Mouse (Mus musculus) intestine, embryonic 16.5 days (tissue): ENCODE measurements at regions not wholly inside any gene's neighbourhood (a gene's known extent, or its start where the extent isn't known, plus 50 kb on each side); places are given as distances from the start of the nearest gene placed in this dataset.
A peak's percentile ranks its signal among the peaks of the same experiment; 100 is the strongest.

Experiments
- ATAC-seq: fragments of 200-750 bp; cut with Nextera tagmentation; 2 replicates; pipeline ENCODE4 v1.8.0; 2017; ENCODE audit warnings: moderate TSS enrichment, moderate library complexity
- H3K27ac ChIP-seq: fragments of 300-500 bp; sonication (generic); 2 replicates; pipeline ENCODE4 v1.5.1; 2014; ENCODE audit warnings: mild to moderate bottlenecking, low read length
- H3K27me3 ChIP-seq: fragments of 300-500 bp; sonication (generic); replicated peaks from 2 replicates; pipeline ENCODE4 v1.6.1; 2014; ENCODE audit warnings: low read length, control low read depth, mixed read lengths; ENCODE audit not compliant: control insufficient read depth, insufficient read depth
- H3K36me3 ChIP-seq: fragments of 300-500 bp; sonication (generic); 2 replicates; pipeline ENCODE4 v1.6.1; 2014; ENCODE audit warnings: low read length, control low read depth; ENCODE audit not compliant: control insufficient read depth, insufficient read depth
- H3K4me1 ChIP-seq: fragments of 300-500 bp; sonication (generic); 2 replicates; pipeline ENCODE4 v1.6.1; 2014; ENCODE audit warnings: low read length, control low read depth, mixed read lengths; ENCODE audit not compliant: control insufficient read depth, insufficient read depth
- H3K4me2 ChIP-seq: fragments of 300-500 bp; sonication (generic); 2 replicates; pipeline ENCODE4 v1.6.1; 2014; ENCODE audit warnings: low read depth, low read length, control low read depth
- H3K4me3 ChIP-seq: fragments of 300-500 bp; sonication (generic); 2 replicates; pipeline ENCODE4 v1.5.1; 2014; ENCODE audit warnings: mild to moderate bottlenecking, low read length
- H3K9ac ChIP-seq: fragments of 300-500 bp; sonication (generic); 2 replicates; pipeline ENCODE4 v1.6.1; 2014; ENCODE audit warnings: low read depth, low read length
- H3K9me3 ChIP-seq: fragments of 300-500 bp; sonication (generic); 2 replicates; pipeline ENCODE4 v1.6.1; 2016; ENCODE audit warnings: low read length, control low read depth; ENCODE audit not compliant: control insufficient read depth
- WGBS: fragments of 180-500 bp; shearing (Covaris S2); extraction: QIAGEN DNeasy Blood & Tissue Kit; methylation state at CpG from one replicate; pipeline ENCODE4 v1.1.7; 2014; 5-methylcytosine and 5-hydroxymethylcytosine counted together

- H3K36me3 ChIP-seq, result no peaks in the 10 kb centered on the region
- H3K4me3 ChIP-seq, result no peak overlapping the region
- H3K27me3 ChIP-seq, result no peaks in the 10 kb centered on the region
- H3K9me3 ChIP-seq, result no peaks in the 10 kb centered on the region
- H3K4me2 ChIP-seq, result no peak overlapping the region
- no peaks in the 10 kb centered on the region for H3K4me1 ChIP-seq
- WGBS, result 77% methylated on average over 4 of the region's 4 CpGs
- no peak overlapping the region for H3K27ac ChIP-seq
- H3K9ac ChIP-seq, result no peak overlapping the region
- ATAC-seq, result no peak
These were observed 588.3 kb upstream of the Mgmt start for GRCm38 (mm10) chr7:136306137-136306536.

- H3K27ac ChIP-seq, result no peak overlapping the region
- H3K9ac ChIP-seq, result no peak overlapping the region
- no peaks in the 10 kb centered on the region for H3K27me3 ChIP-seq
- H3K4me3 ChIP-seq, result no peak overlapping the region
- no peaks in the 10 kb centered on the region for H3K36me3 ChIP-seq
- no peaks in the 10 kb centered on the region for H3K4me1 ChIP-seq
- ATAC-seq, result no peak
- H3K9me3 ChIP-seq, result no peaks in the 10 kb centered on the region
- no peak overlapping the region for H3K4me2 ChIP-seq
These were observed 585.6 kb upstream of the Mgmt start for GRCm38 (mm10) chr7:136308765-136309164.

- Histone ChIP-seq H3K4me3 (no peak overlapping the region), H3K4me1 (no peaks in the 10 kb centered on the region), H3K9me3 (no peaks in the 10 kb centered on the region), H3K27me3 (no peaks in the 10 kb centered on the region), H3K9ac (no peak overlapping the region), H3K4me2 (no peak overlapping the region), H3K27ac (no peak overlapping the region), H3K36me3 (no peaks in the 10 kb centered on the region)
- no peak for ATAC-seq
- WGBS, result 83% methylated on average over 4 of the region's 4 CpGs
These were observed 567.1 kb upstream of the Mgmt start for GRCm38 (mm10) chr7:136327281-136327680.

- WGBS, result 81% methylated on average over 1 of the region's 1 CpGs
- no peaks in the 10 kb centered on the region for H3K27me3 ChIP-seq
- H3K4me3 ChIP-seq, result no peak overlapping the region
- ATAC-seq, result no peak
- no peaks in the 10 kb centered on the region for H3K36me3 ChIP-seq
- no peaks in the 10 kb centered on the region for H3K9me3 ChIP-seq
- H3K9ac ChIP-seq, result no peak overlapping the region
- no peaks in the 10 kb centered on the region for H3K4me1 ChIP-seq
- no peak overlapping the region for H3K4me2 ChIP-seq
- no peak overlapping the region for H3K27ac ChIP-seq
These were observed 564.0 kb upstream of the Mgmt start for GRCm38 (mm10) chr7:136330431-136330830.

- Histone ChIP-seq H3K4me2 (no peak overlapping the region), H3K4me3 (no peak overlapping the region), H3K27ac (no peak overlapping the region), H3K36me3 (no peaks in the 10 kb centered on the region), H3K9ac (no peak overlapping the region), H3K27me3 (no peaks in the 10 kb centered on the region), H3K4me1 (no peaks in the 10 kb centered on the region), H3K9me3 (no peaks in the 10 kb centered on the region)
- ATAC-seq, result no peak
- WGBS, result 46% methylated on average over 4 of the region's 4 CpGs
These were observed 561.6 kb upstream of the Mgmt start for GRCm38 (mm10) chr7:136332805-136333204.

GRCm38 (mm10) chr7:136341599-136342210, 552.7 kb upstream of the Mgmt start:
- ATAC-seq, result no peak
- H3K27ac ChIP-seq, result no peak overlapping the region
- no peaks in the 10 kb centered on the region for H3K36me3 ChIP-seq
- 69% methylated on average over 16 of the region's 16 CpGs for WGBS
- H3K9me3 ChIP-seq, result no peaks in the 10 kb centered on the region
- peaks cover 15% of the 10 kb centered on the region for H3K4me1 ChIP-seq
- no peak overlapping the region for H3K9ac ChIP-seq
- no peaks in the 10 kb centered on the region for H3K27me3 ChIP-seq
- H3K4me2 ChIP-seq, result no peak overlapping the region
- H3K4me3 ChIP-seq, result no peak overlapping the region

- H3K4me1 ChIP-seq, result peaks cover 15% of the 10 kb centered on the region
- 50% methylated on average over 10 of the region's 10 CpGs for WGBS
- H3K27ac ChIP-seq, result peak overlapping the region; percentile 13; the same call in 1 of the 2 replicates
These were observed 552.1 kb upstream of the Mgmt start for GRCm38 (mm10) chr7:136342211-136342799.

GRCm38 (mm10) chr7:136342822-136343221, 551.6 kb upstream of the Mgmt start:
- Histone ChIP-seq H3K36me3 (no peaks in the 10 kb centered on the region), H3K9ac (no peak overlapping the region), H3K4me2 (0 out of 2 replicates have a peak overlapping the region, but pooled peaks have one; percentile 19), H3K4me3 (no peak overlapping the region), H3K27me3 (no peaks in the 10 kb centered on the region), H3K27ac (peak overlapping the region; percentile 13; the same call in 1 of the 2 replicates), H3K4me1 (peaks cover 15% of the 10 kb centered on the region), H3K9me3 (no peaks in the 10 kb centered on the region)
- ATAC-seq, result peak; percentile 77
- WGBS, result 7% methylated on average over 8 of the region's 8 CpGs

More at GRCm38 (mm10) chr7:136342211-136342799, 552.1 kb upstream of the Mgmt start:
- Histone ChIP-seq H3K9ac (no peak overlapping the region), H3K36me3 (no peaks in the 10 kb centered on the region), H3K9me3 (no peaks in the 10 kb centered on the region), H3K4me2 (no peak overlapping the region), H3K4me3 (no peak overlapping the region), H3K27me3 (no peaks in the 10 kb centered on the region)
- no peak for ATAC-seq

- H3K4me2 ChIP-seq, result no peak overlapping the region
- WGBS, result 79% methylated on average over 4 of the region's 4 CpGs
- H3K36me3 ChIP-seq, result no peaks in the 10 kb centered on the region
- no peak for ATAC-seq
- H3K27ac ChIP-seq, result no peak overlapping the region
- H3K9me3 ChIP-seq, result no peaks in the 10 kb centered on the region
- no peak overlapping the region for H3K9ac ChIP-seq
- H3K27me3 ChIP-seq, result no peaks in the 10 kb centered on the region
- H3K4me3 ChIP-seq, result no peak overlapping the region
- H3K4me1 ChIP-seq, result peaks cover 15% of the 10 kb centered on the region
These were observed 550.9 kb upstream of the Mgmt start for GRCm38 (mm10) chr7:136343494-136343893.

- ATAC-seq, result no peak
- Histone ChIP-seq H3K9ac (no peak overlapping the region), H3K27ac (no peak overlapping the region), H3K4me2 (no peak overlapping the region), H3K27me3 (no peaks in the 10 kb centered on the region), H3K36me3 (no peaks in the 10 kb centered on the region), H3K9me3 (no peaks in the 10 kb centered on the region), H3K4me1 (peaks cover 15% of the 10 kb centered on the region), H3K4me3 (no peak overlapping the region)
- WGBS, result 52% methylated on average over 3 of the region's 3 CpGs
These were observed 549.4 kb upstream of the Mgmt start for GRCm38 (mm10) chr7:136345051-136345450.
